Mouse (Mus musculus): ENCODE data around the gene Myo3b. TPM values are rescaled to one million over a fixed set of nuclear protein-coding genes. Genes with fewer than 3 reads are reported as not detected.

The Myo3b gene
- polyA plus RNA-seq, 1 experiment: not detected

DNA sequence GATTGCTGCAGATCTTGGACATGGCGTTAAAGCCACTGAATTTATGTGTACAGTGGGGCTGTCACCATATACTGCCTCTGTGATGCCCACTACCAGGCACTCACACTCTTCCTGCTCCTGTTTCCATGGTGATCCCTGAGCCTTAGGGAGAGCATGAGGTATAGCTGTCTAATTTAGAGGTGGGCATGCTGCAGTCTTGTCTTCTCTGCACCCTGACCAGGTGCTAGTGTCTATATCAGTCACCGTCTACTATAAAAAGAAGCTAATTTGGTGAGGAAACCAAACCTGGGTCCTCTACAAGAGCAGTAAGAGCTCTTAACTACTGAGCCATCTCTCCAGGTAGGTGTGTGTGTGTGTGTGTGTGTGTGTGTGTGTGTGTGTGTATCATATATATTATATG lies 32.4 kb upstream of the Myo3b start:
- Histone ChIP-seq H3K36me3 (ENCODE audit: control insufficient read depth, insufficient read depth, low read length) (peaks cover 35% of the 10 kb centered on the region), H3K4me1 (ENCODE audit: control insufficient read depth, insufficient read depth, insufficient read length, low read length) (no peaks in the 10 kb centered on the region), H3K27ac (ENCODE audit: insufficient read depth, low read depth, low read length) (no peak overlapping the region), H3K4me3 (ENCODE audit: low read depth, low read length) (no peak overlapping the region), H3K27me3 (ENCODE audit: control insufficient read depth, insufficient read depth, low read length) (no peaks in the 10 kb centered on the region)
- TF ChIP-seq CTCF (IDR thresholded peaks at IDR 0.05; ENCODE audit: extremely low read depth, insufficient read length, insufficient replicate concordance, low read depth, low read length) (no peak), POLR2A (IDR thresholded peaks at IDR 0.05; ENCODE audit: low read depth, low read length) (no peak)
- WGBS: 96% methylated on average over 2 of the region's 2 CpGs

DNA sequence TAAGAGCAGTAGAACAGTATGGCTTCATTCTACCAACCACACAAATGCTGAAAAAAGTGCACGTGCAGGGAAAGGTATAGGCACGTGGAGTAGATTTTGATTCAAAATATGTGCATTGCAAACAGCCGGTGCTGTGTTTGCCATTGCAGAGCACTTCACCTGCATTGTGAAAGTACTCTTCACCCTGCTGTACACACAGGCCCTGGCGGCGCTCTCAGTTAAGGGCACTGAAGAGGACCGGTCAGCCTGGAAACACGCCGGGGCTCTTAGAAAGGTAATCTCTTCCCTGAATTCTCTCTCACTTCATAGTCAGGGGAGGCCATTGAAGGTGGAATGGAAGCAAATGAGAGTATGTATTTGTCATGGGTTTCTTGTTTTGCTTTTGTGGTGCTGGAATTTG lies 26.0 kb upstream of the Myo3b start:
- no peak overlapping the region for H3K4me3 ChIP-seq (ENCODE audit: low read depth, low read length)
- no peaks in the 10 kb centered on the region for H3K27me3 ChIP-seq (ENCODE audit: control insufficient read depth, insufficient read depth, low read length)
- TF ChIP-seq POLR2A (IDR thresholded peaks at IDR 0.05; ENCODE audit: low read depth, low read length): no peak
- TF ChIP-seq CTCF (IDR thresholded peaks at IDR 0.05; ENCODE audit: extremely low read depth, insufficient read length, insufficient replicate concordance, low read depth, low read length): no peak
- H3K27ac ChIP-seq (ENCODE audit: insufficient read depth, low read depth, low read length): no peak overlapping the region
- H3K4me1 ChIP-seq (ENCODE audit: control insufficient read depth, insufficient read depth, insufficient read length, low read length): no peaks in the 10 kb centered on the region
- peaks cover 36% of the 10 kb centered on the region for H3K36me3 ChIP-seq (ENCODE audit: control insufficient read depth, insufficient read depth, low read length)
- 97% methylated on average over 8 of the region's 8 CpGs for WGBS

DNA sequence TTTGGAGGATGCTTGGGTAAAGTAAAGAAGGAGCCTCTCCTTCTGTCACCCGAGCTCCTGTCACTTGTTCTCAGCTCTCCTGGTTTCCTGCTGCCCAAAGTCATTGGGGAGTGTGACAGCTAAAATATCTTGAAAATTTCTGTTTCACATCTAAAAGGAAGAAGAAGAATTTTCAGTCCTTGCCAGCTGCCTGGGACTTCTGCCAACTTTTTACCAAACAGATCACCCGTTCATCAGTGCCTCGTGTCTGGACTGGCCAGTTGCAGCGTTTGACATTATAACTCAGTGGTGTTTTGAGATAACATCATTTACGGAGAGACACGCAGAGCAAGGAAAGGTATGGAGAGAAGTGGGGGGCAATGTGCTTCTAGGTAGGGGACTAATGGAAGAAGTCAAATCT lies 20.7 kb upstream of the Myo3b start:
- 26% methylated on average over 6 of the region's 6 CpGs for WGBS
- H3K4me3 ChIP-seq (ENCODE audit: low read depth, low read length): no peak overlapping the region
- H3K27me3 ChIP-seq (ENCODE audit: control insufficient read depth, insufficient read depth, low read length): no peaks in the 10 kb centered on the region
- no peak overlapping the region for H3K27ac ChIP-seq (ENCODE audit: insufficient read depth, low read depth, low read length)
- H3K4me1 ChIP-seq (ENCODE audit: control insufficient read depth, insufficient read depth, insufficient read length, low read length): no peaks in the 10 kb centered on the region
- peaks cover 45% of the 10 kb centered on the region for H3K36me3 ChIP-seq (ENCODE audit: control insufficient read depth, insufficient read depth, low read length)
- TF ChIP-seq POLR2A (IDR thresholded peaks at IDR 0.05; ENCODE audit: low read depth, low read length) (no peak), CTCF (IDR thresholded peaks at IDR 0.05; ENCODE audit: extremely low read depth, insufficient read length, insufficient replicate concordance, low read depth, low read length) (no peak)

DNA sequence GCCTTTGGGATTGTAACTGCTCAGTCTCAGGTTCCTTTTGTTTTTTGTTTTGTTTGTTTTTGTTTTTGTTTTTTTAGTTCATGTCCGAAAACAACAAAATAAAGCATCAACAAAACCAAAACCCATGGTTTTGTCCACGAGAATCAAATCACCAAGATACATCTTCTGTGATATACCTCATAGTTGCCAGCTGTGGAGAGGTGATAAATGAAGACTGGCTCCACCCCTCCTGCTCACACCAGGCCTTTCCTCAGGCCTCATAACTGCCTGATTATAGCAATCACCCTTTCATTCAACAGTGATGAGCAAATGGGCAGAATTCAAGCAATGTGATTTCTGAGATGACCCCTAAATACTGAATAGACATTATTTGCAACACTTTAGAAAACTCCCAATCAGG lies 14.5 kb upstream of the Myo3b start:
- TF ChIP-seq POLR2A (IDR thresholded peaks at IDR 0.05; ENCODE audit: low read depth, low read length) (no peak), CTCF (IDR thresholded peaks at IDR 0.05; ENCODE audit: extremely low read depth, insufficient read length, insufficient replicate concordance, low read depth, low read length) (no peak)

DNA sequence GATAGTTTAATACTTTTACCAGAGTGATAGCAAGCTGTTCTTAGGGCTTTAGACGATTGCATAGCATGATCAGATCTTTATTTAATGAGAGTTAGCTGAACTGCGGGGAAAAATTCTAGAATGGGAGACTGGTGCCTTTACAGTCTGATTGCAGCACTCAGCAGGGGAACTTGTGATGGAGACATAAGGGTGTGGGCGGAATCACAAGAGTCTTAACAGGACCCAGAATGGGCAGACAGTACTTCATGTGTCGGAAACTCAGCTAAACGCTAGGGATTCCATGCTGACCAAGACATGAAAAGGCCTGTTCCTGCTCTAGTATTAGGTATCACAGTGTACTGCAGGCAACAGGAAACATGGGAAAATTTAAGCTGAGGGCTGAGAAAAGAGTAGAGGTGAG lies 13.2 kb upstream of the Myo3b start:
- Histone ChIP-seq H3K4me1 (ENCODE audit: control insufficient read depth, insufficient read depth, insufficient read length, low read length) (no peaks in the 10 kb centered on the region), H3K36me3 (ENCODE audit: control insufficient read depth, insufficient read depth, low read length) (peaks cover 16% of the 10 kb centered on the region), H3K27ac (ENCODE audit: insufficient read depth, low read depth, low read length) (no peak overlapping the region), H3K4me3 (ENCODE audit: low read depth, low read length) (no peak overlapping the region), H3K27me3 (ENCODE audit: control insufficient read depth, insufficient read depth, low read length) (no peaks in the 10 kb centered on the region)
- WGBS: 91% methylated on average over 5 of the region's 5 CpGs
- TF ChIP-seq CTCF (IDR thresholded peaks at IDR 0.05; ENCODE audit: extremely low read depth, insufficient read length, insufficient replicate concordance, low read depth, low read length) (no peak), POLR2A (IDR thresholded peaks at IDR 0.05; ENCODE audit: low read depth, low read length) (no peak)

More for the DNA sequence above, 14.5 kb upstream of the Myo3b start:
- 89% methylated on average over 2 of the region's 2 CpGs for WGBS
- no peak overlapping the region for H3K27ac ChIP-seq (ENCODE audit: insufficient read depth, low read depth, low read length)
- no peaks in the 10 kb centered on the region for H3K27me3 ChIP-seq (ENCODE audit: control insufficient read depth, insufficient read depth, low read length)
- peaks cover 20% of the 10 kb centered on the region for H3K36me3 ChIP-seq (ENCODE audit: control insufficient read depth, insufficient read depth, low read length)
- no peak overlapping the region for H3K4me3 ChIP-seq (ENCODE audit: low read depth, low read length)
- no peaks in the 10 kb centered on the region for H3K4me1 ChIP-seq (ENCODE audit: control insufficient read depth, insufficient read depth, insufficient read length, low read length)

DNA sequence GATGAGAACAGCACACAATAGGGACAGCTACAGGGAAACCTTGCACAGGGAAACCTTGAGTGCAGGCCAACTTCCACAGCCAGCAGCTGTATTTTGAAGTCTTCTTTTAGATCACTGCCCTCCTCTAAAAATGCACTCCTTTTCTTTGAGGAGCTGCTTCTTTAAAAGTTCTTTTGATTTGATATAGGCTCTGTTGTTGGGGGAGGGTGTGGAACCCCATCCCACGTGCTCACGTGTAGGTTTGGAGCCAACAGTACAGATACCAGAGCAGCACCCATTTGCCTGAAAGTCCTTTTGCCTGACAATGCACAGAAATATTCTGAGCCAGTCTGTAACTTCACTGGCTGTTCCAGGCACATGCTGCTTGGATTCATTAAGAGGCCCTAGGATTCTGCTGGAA lies 7.5 kb upstream of the Myo3b start:
- WGBS: 76% methylated on average over 2 of the region's 2 CpGs
- Histone ChIP-seq H3K27ac (ENCODE audit: insufficient read depth, low read depth, low read length) (no peak overlapping the region), H3K4me1 (ENCODE audit: control insufficient read depth, insufficient read depth, insufficient read length, low read length) (peaks cover 8% of the 10 kb centered on the region; the same call in 1 of the 2 replicates), H3K36me3 (ENCODE audit: control insufficient read depth, insufficient read depth, low read length) (no peaks in the 10 kb centered on the region), H3K27me3 (ENCODE audit: control insufficient read depth, insufficient read depth, low read length) (no peaks in the 10 kb centered on the region), H3K4me3 (ENCODE audit: low read depth, low read length) (no peak overlapping the region)
- no peak for TF ChIP-seq POLR2A (IDR thresholded peaks at IDR 0.05; ENCODE audit: low read depth, low read length)
- no peak for TF ChIP-seq CTCF (IDR thresholded peaks at IDR 0.05; ENCODE audit: extremely low read depth, insufficient read length, insufficient replicate concordance, low read depth, low read length)

DNA sequence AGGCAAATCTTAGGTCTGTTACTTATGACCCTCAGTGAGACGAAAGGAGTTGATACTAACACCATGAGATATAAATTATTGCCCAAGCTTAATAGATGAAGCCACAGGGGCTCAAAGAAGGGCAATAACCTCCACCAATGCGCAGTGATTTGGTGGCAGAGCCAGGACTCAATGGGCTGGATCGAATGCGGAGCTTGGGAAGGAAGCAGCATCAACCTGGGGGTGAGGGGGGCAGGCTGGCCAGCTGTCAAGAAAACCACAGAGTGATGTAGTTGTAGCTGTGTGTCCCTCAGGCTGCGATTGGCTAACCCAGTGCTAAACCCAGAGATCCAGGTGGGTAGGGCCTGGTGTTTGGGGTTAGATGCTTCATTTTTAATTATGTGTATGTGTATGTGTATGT lies 4.0 kb upstream of the Myo3b start:
- no peak overlapping the region for H3K4me3 ChIP-seq (ENCODE audit: low read depth, low read length)
- 79% methylated on average over 5 of the region's 5 CpGs for WGBS
- H3K36me3 ChIP-seq (ENCODE audit: control insufficient read depth, insufficient read depth, low read length): no peaks in the 10 kb centered on the region
- peaks cover 8% of the 10 kb centered on the region; the same call in 1 of the 2 replicates for H3K4me1 ChIP-seq (ENCODE audit: control insufficient read depth, insufficient read depth, insufficient read length, low read length)
- TF ChIP-seq CTCF (IDR thresholded peaks at IDR 0.05; ENCODE audit: extremely low read depth, insufficient read length, insufficient replicate concordance, low read depth, low read length): no peak
- TF ChIP-seq POLR2A (IDR thresholded peaks at IDR 0.05; ENCODE audit: low read depth, low read length): no peak
- no peaks in the 10 kb centered on the region for H3K27me3 ChIP-seq (ENCODE audit: control insufficient read depth, insufficient read depth, low read length)
- no peak overlapping the region for H3K27ac ChIP-seq (ENCODE audit: insufficient read depth, low read depth, low read length)

DNA sequence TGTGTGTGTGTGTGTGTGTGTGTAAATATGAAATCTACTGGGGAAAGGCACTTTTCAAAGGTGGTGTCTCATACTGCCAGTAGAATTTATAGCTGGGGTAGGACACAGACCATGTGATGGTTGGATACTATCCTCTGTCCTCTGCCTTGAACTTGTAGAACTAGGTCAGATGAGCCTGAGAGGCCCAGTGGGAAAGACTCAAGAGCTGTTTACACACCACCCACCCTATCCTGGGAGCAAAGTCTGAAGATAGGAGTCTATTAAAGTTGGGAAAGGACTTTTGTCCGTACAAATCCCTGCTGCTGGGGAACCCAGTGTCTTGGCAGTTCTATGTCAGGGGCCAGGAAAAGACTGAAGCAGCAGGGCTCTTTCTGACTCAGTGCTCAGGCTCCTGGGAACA lies 3.6 kb upstream of the Myo3b start:
- WGBS: 14% methylated on average over 1 of the region's 1 CpGs
- Histone ChIP-seq H3K27ac (ENCODE audit: insufficient read depth, low read depth, low read length) (no peak overlapping the region), H3K36me3 (ENCODE audit: control insufficient read depth, insufficient read depth, low read length) (no peaks in the 10 kb centered on the region), H3K4me3 (ENCODE audit: low read depth, low read length) (no peak overlapping the region), H3K4me1 (ENCODE audit: control insufficient read depth, insufficient read depth, insufficient read length, low read length) (peaks cover 8% of the 10 kb centered on the region; the same call in 1 of the 2 replicates), H3K27me3 (ENCODE audit: control insufficient read depth, insufficient read depth, low read length) (no peaks in the 10 kb centered on the region)
- TF ChIP-seq POLR2A (IDR thresholded peaks at IDR 0.05; ENCODE audit: low read depth, low read length) (no peak), CTCF (IDR thresholded peaks at IDR 0.05; ENCODE audit: extremely low read depth, insufficient read length, insufficient replicate concordance, low read depth, low read length) (no peak)
